Mouse (Mus musculus) kidney, embryonic 14.5 days (tissue): Measurements from ENCODE around the gene Map3k1. TPM values are rescaled to one million over a fixed set of nuclear protein-coding genes. Genes with fewer than 3 reads are reported as not detected.
"Not testable (repeated sequence)": the region's sequence is repeated elsewhere in the genome, so short reads cannot be mapped to it uniquely, and the experiment has no call there.

Source experiments
- ATAC-seq: fragments of 200-750 bp; cut with Nextera tagmentation; 2 replicates; pipeline ENCODE4 v1.8.0; 2017; ENCODE audit warnings: moderate number of reproducible peaks, mild to moderate bottlenecking, moderate TSS enrichment, moderate library complexity; ENCODE audit not compliant: low FRiP score, low TSS enrichment
- H3K27ac ChIP-seq: fragments of 300-500 bp; sonication (generic); 2 replicates; pipeline ENCODE4 v1.5.1; 2014; ENCODE audit warnings: low read depth, mild to moderate bottlenecking, low read length, moderate library complexity, mixed read lengths
- H3K27me3 ChIP-seq: fragments of 300-500 bp; sonication (generic); 2 replicates; pipeline ENCODE4 v1.6.1; 2014; ENCODE audit warnings: mild to moderate bottlenecking, low read length; ENCODE audit not compliant: control insufficient read depth, insufficient read depth
- H3K36me3 ChIP-seq: fragments of 300-500 bp; sonication (generic); 2 replicates; pipeline ENCODE4 v1.6.1; 2014; ENCODE audit warnings: low read length, mixed read lengths; ENCODE audit not compliant: control insufficient read depth, insufficient read depth
- H3K4me1 ChIP-seq: fragments of 300-500 bp; sonication (generic); 2 replicates; pipeline ENCODE4 v1.6.1; 2014; ENCODE audit warnings: low read length, mixed read lengths; ENCODE audit not compliant: control insufficient read depth, insufficient read depth
- H3K4me2 ChIP-seq: fragments of 300-500 bp; sonication (generic); replicated peaks from 2 replicates; pipeline ENCODE4 v1.6.1; 2014; ENCODE audit warnings: low read depth, mild to moderate bottlenecking, low read length
- H3K4me3 ChIP-seq: fragments of 300-500 bp; sonication (generic); 2 replicates; pipeline ENCODE4 v1.5.1; 2014; ENCODE audit warnings: mild to moderate bottlenecking, low read length
- H3K9ac ChIP-seq: fragments of 300-500 bp; sonication (generic); 2 replicates; pipeline ENCODE4 v1.6.1; 2014; ENCODE audit warnings: low read depth, mild to moderate bottlenecking, low read length, moderate library complexity
- H3K9me3 ChIP-seq: fragments of 300-500 bp; sonication (generic); 2 replicates; pipeline ENCODE4 v1.6.1; 2016; ENCODE audit warnings: low read length; ENCODE audit not compliant: control insufficient read depth
- WGBS: fragments of 180-500 bp; shearing (Covaris S2); extraction: QIAGEN DNeasy Blood & Tissue Kit; methylation state at CpG from one replicate; pipeline ENCODE4 v1.1.7; 2014; 5-methylcytosine and 5-hydroxymethylcytosine counted together
- polyA plus RNA-seq: library from polyadenylated mRNA; unstranded; fragments of >200 nt; fragmentation: Nextera tagmentation; extraction: Ambion mirVana; gene quantifications from 2 replicates; pipeline ENCODE4 v1.2.1, GENCODE M21; 2014

Gene Map3k1
- polyA plus RNA-seq, 1 experiment from 2014 or later: 38.4 TPM

DNA sequence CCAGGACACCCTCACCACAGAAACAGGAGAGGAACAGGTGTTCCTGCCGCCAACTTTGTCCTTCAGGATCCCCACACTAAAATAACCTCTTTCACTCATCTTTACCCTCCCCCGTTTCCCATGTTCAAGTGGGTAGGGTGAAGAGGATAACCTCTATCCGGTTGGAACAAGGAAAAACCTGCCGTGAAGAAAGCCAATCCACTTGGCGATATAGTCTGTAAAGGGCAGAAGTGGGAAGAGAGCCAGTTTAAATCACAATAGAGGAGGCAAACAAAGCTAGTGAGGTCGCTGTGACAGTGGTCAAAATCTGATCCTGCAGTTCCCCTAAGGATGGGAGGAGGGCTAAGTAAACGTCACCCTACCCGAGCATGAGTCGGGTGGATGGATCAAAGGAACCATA is 89.1 kb downstream of the Map3k1 start:
- ATAC-seq: peak; percentile 26; the same call in 1 of the 2 replicates
- 35% methylated on average over 9 of the region's 9 CpGs for WGBS
- no peak overlapping the region for H3K4me2 ChIP-seq

GRCm38 (mm10) chr13:111710531-111710930 is 98.3 kb downstream of the Map3k1 start:
- Histone ChIP-seq H3K9me3 (no peaks in the 10 kb centered on the region), H3K27me3 (no peaks in the 10 kb centered on the region), H3K4me2 (no peak overlapping the region), H3K4me3 (no peak overlapping the region), H3K27ac (no peak overlapping the region), H3K9ac (no peak overlapping the region), H3K36me3 (peaks cover 97% of the 10 kb centered on the region), H3K4me1 (no peaks in the 10 kb centered on the region)
- ATAC-seq: no peak
- 91% methylated on average over 4 of the region's 4 CpGs for WGBS

More for the DNA sequence above, 89.1 kb downstream of the Map3k1 start:
- Histone ChIP-seq H3K9me3 (no peaks in the 10 kb centered on the region), H3K27me3 (no peaks in the 10 kb centered on the region), H3K4me1 (no peaks in the 10 kb centered on the region), H3K36me3 (peaks cover 25% of the 10 kb centered on the region), H3K9ac (no peak overlapping the region), H3K4me3 (no peak overlapping the region), H3K27ac (no peak overlapping the region)

DNA sequence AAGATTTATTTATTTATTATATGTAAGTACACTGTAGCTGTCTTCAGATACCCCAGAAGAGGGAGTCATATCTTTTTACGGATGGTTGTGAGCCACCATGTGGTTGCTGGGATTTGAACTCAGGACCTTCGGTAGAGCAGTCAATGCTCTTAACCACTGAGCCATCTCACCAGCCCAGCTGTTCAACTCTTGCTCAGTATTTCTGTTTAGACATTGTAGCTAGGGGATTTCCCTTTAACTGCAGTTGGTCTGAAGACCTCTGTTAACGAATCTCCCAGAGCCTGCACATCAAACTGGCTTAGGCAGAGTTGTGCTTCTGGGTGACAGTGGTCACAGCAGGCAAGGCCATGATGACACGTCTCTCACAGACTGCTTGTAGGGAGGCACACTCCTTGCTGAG is 104.8 kb downstream of the Map3k1 start:
- H3K4me2 ChIP-seq, H3K27me3 ChIP-seq, H3K4me3 ChIP-seq, H3K4me1 ChIP-seq, ATAC-seq, H3K9ac ChIP-seq, H3K9me3 ChIP-seq, H3K27ac ChIP-seq: not testable (repeated sequence)
- peaks cover 70% of the 10 kb centered on the region for H3K36me3 ChIP-seq
- WGBS: 90% methylated on average over 4 of the region's 4 CpGs

GRCm38 (mm10) chr13:111703396-111703795 is 105.4 kb downstream of the Map3k1 start:
- H3K4me3 ChIP-seq: no peak overlapping the region
- no peak overlapping the region for H3K4me2 ChIP-seq
- WGBS: 93% methylated on average over 10 of the region's 10 CpGs

More at GRCm38 (mm10) chr13:111703396-111703795, 105.4 kb downstream of the Map3k1 start:
- H3K27ac ChIP-seq: no peak overlapping the region
- ATAC-seq: no peak
- no peaks in the 10 kb centered on the region for H3K4me1 ChIP-seq
- no peak overlapping the region for H3K9ac ChIP-seq
- H3K36me3 ChIP-seq: peaks cover 65% of the 10 kb centered on the region
- no peaks in the 10 kb centered on the region for H3K9me3 ChIP-seq
- no peaks in the 10 kb centered on the region for H3K27me3 ChIP-seq

Other genes with a start within 250 kb of the Map3k1 start
- gene Gm10198, start 216.2 kb downstream of the Map3k1 start, polyA plus RNA-seq: not detected in 2 replicates
- 26.0 and 28.7 TPM in 2 replicates for gene Mier3, start 128.0 kb downstream of the Map3k1 start, polyA plus RNA-seq